Mouse (Mus musculus) MEL (cell line): ENCODE results near the gene Gucy1b1.

Source experiments
- CHD2 ChIP-seq: IDR thresholded peaks from 2 replicates; pipeline ENCODE4 v1.6.1; 2011; ENCODE audit warnings: low read length, improper control_type of control experiment
- MAX ChIP-seq: IDR thresholded peaks from 2 replicates; pipeline ENCODE4 v1.6.1; 2011; ENCODE audit warnings: low read length, improper control_type of control experiment

GRCm38 (mm10) chr3:82044902-82045301, 29.6 kb downstream of the Gucy1b1 start:
- TF ChIP-seq MAX (no peak), CHD2 (no peak)
